Mouse (Mus musculus) CH12.LX (cell line): ENCODE measurements around the gene Ankzf1.

Source experiments
- BHLHE40 ChIP-seq: IDR thresholded peaks from 2 replicates; pipeline ENCODE4 v1.6.1; 2011; ENCODE audit warnings: mild to moderate bottlenecking, low read depth, low read length, improper control_type of control experiment
- CTCF ChIP-seq, 2 experiments: IDR thresholded peaks in 1 of 2; conservative IDR thresholded peaks in 1 of 2; 2 replicates each; pipeline ENCODE4 v1.5.1; 2011 to 2012; ENCODE audit warnings: low read depth in 2 of 2, low read length in 2 of 2, improper control_type of control experiment in 1 of 2, inconsistent platforms in 1 of 2, mild to moderate bottlenecking in 1 of 2, moderate library complexity in 1 of 2
- EP300 ChIP-seq: IDR thresholded peaks from 2 replicates; pipeline ENCODE4 v1.6.1; 2011; ENCODE audit warnings: low read length, improper control_type of control experiment
- MAFK ChIP-seq: IDR thresholded peaks from 2 replicates; pipeline ENCODE4 v1.6.1; 2011; ENCODE audit warnings: low read length, improper control_type of control experiment; ENCODE audit not compliant: insufficient replicate concordance
- NRF1 ChIP-seq: IDR thresholded peaks from 2 replicates; pipeline ENCODE4 v1.6.1; 2014; ENCODE audit warnings: low read depth, mild to moderate bottlenecking, inconsistent platforms, low read length, improper control_type of control experiment, moderate library complexity
- POLR2AphosphoS2 ChIP-seq: IDR thresholded peaks from 2 replicates; pipeline ENCODE4 v1.6.1; 2011; ENCODE audit warnings: low read depth, low read length, improper control_type of control experiment
- RCOR1 ChIP-seq: conservative IDR thresholded peaks from 2 replicates; pipeline ENCODE4 v1.6.1; 2012; ENCODE audit warnings: low read depth, mild to moderate bottlenecking, inconsistent platforms, low read length, improper control_type of control experiment
- TCF12 ChIP-seq: IDR thresholded peaks from 2 replicates; pipeline ENCODE4 v1.6.1; 2014; ENCODE audit warnings: low read depth, mild to moderate bottlenecking, inconsistent platforms, low read length, improper control_type of control experiment
- USF2 ChIP-seq: conservative IDR thresholded peaks from 2 replicates; pipeline ENCODE4 v1.6.1; 2011; ENCODE audit warnings: low read depth, low read length, improper control_type of control experiment

GRCm38 (mm10) chr1:75231224-75231623 is 39.3 kb downstream of the Ankzf1 start:
- TF ChIP-seq EP300 (no peak), NRF1 (no peak), RCOR1 (no peak), BHLHE40 (no peak), CTCF (conservative IDR thresholded peaks at IDR 0.05 in 1 of 2, IDR thresholded peaks at IDR 0.05 in 1 of 2; ENCODE audit: low read depth in 2 of 2, low read length in 2 of 2) (no peak), TCF12 (no peak), MAFK (no peak), USF2 (no peak), POLR2AphosphoS2 (no peak)
